In the genomic region with DNA sequence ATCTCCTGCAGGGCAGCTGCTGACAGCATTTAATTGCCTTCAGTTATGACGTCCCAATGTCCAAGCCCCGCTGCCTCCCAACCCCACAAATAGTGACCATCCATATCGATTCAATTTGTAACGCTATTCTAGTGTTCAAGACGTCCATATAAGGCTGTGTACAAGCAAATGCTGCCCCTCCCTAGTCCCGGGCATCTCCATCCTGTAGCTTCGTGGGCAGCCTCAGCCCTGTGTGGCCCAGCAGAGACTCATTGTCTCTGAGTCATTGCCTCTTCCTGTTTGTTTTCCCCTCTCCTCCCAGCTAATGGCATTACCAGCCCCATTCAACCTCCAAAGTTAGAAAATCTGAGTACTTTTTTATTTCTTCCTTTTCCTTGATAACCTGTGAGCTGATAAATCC, we compare ENCODE assay signal across 27 mouse cellular contexts.
DNase-seq lines count a peak whose midpoint lies in the region; ATAC-seq lines count a peak whose summit lies in the region.
"Had no signal": no experiment of that assay in that cellular context is flagged by ENCODE, and none has a peak within 500 bp of the region (broad histone marks: within the 10 kb centered on the region; RNA-seq: fewer than 3 reads in every experiment).

No protein-coding gene starts in this region.

- 42% methylated on average over 7 of the region's 7 CpGs for WGBS in heart, embryonic 11.5 days (ENCODE audit: insufficient replicate concordance)
- WGBS in heart, embryonic 10.5 days, result 45% methylated on average over 7 of the region's 7 CpGs
- 69% methylated on average over 7 of the region's 7 CpGs for WGBS in kidney, embryonic 15.5 days

- DNase-seq in gastrocnemius, adult 18-20 months (ENCODE audit: low spot score), result peak; percentile 10
- no peak for DNase-seq in gastrocnemius, adult 8-10 months (ENCODE audit: low spot score in 2 of 2)
- peak; percentile 57 for DNase-seq in heart, adult 8-10 months (ENCODE audit: low spot score)
- no peak for DNase-seq in heart, embryonic 10.5 days (ENCODE audit: low spot score)
- peak; percentile 18 for DNase-seq in skeletal muscle tissue, adult 2 months (ENCODE audit: low read depth, low spot score)
- no peak for DNase-seq in kidney, postnatal 10 days
- DNase-seq: adrenal gland, postnatal 14 days; cerebellum, adult 11-12 months; kidney, adult 18-20 months; layer of hippocampus, postnatal 36 days; left cerebral cortex, postnatal 4 days; liver, postnatal 0 days; lung, postnatal 10 days; midbrain, embryonic 14.5 days; right cerebral cortex, postnatal 25 days; spleen, adult 18-20 months; thymus, postnatal 25 days had no signal

- ATAC-seq in heart, embryonic 11.5 days (replicated peaks; ENCODE audit: insufficient number of reproducible peaks, low FRiP score, low TSS enrichment), result no peak
- ATAC-seq in kidney, embryonic 15.5 days (replicated peaks; ENCODE audit: low FRiP score), result no peak
- ATAC-seq: CD4-positive, CD25-positive, alpha-beta regulatory T cell, adult 4 months; forebrain, embryonic 16.5 days; liver, embryonic 12.5 days; liver, postnatal 0 days had no signal

- H3K4me2 ChIP-seq in heart, embryonic 11.5 days, result no peak overlapping the region
- H3K4me2 ChIP-seq in kidney, embryonic 15.5 days, result no peak overlapping the region
- H3K4me2 ChIP-seq: embryonic facial prominence, embryonic 13.5 days; hindbrain, embryonic 15.5 days; liver, embryonic 12.5 days had no signal

- no peak overlapping the region for H3K4me3 ChIP-seq in heart, embryonic 11.5 days (ENCODE audit: low read depth, low read length)
- H3K4me3 ChIP-seq in heart, embryonic 10.5 days, result no peak overlapping the region
- H3K4me3 ChIP-seq in kidney, embryonic 15.5 days (replicated peaks), result no peak overlapping the region
- H3K4me3 ChIP-seq: embryonic facial prominence, embryonic 13.5 days; forebrain, embryonic 10.5 days; hindbrain, embryonic 10.5 days; hindbrain, embryonic 15.5 days; liver, embryonic 12.5 days had no signal

- H3K27me3 ChIP-seq in heart, embryonic 11.5 days (ENCODE audit: control insufficient read depth, insufficient read depth, low read length), result no peaks in the 10 kb centered on the region
- no peaks in the 10 kb centered on the region for H3K27me3 ChIP-seq in heart, embryonic 10.5 days (ENCODE audit: insufficient read depth, poor library complexity, severe bottlenecking)
- no peaks in the 10 kb centered on the region for H3K27me3 ChIP-seq in kidney, embryonic 15.5 days
- H3K27me3 ChIP-seq: embryonic facial prominence, embryonic 13.5 days; hindbrain, embryonic 15.5 days; liver, embryonic 12.5 days had no signal

- H3K27ac ChIP-seq in heart, embryonic 11.5 days (ENCODE audit: low read depth, low read length), result no peak overlapping the region
- H3K27ac ChIP-seq in heart, embryonic 10.5 days, result 0 out of 2 replicates have a peak overlapping the region, but pooled peaks have one; percentile 25
- H3K27ac ChIP-seq in kidney, embryonic 15.5 days, result no peak overlapping the region
- H3K27ac ChIP-seq: embryonic facial prominence, embryonic 13.5 days; forebrain, embryonic 10.5 days; hindbrain, embryonic 15.5 days; liver, embryonic 12.5 days; macrophage had no signal

- no peaks in the 10 kb centered on the region for H3K36me3 ChIP-seq in heart, embryonic 11.5 days (ENCODE audit: control insufficient read depth, insufficient read depth, low read length)
- no peaks in the 10 kb centered on the region for H3K36me3 ChIP-seq in heart, embryonic 10.5 days
- no peaks in the 10 kb centered on the region for H3K36me3 ChIP-seq in kidney, embryonic 15.5 days
- H3K36me3 ChIP-seq: embryonic facial prominence, embryonic 13.5 days; forebrain, embryonic 10.5 days; hindbrain, embryonic 10.5 days; hindbrain, embryonic 15.5 days; liver, embryonic 12.5 days had no signal

- H3K4me1 ChIP-seq in heart, embryonic 11.5 days (ENCODE audit: control insufficient read depth, insufficient read depth, low read length), result no peaks in the 10 kb centered on the region; the same call in 1 of the 2 replicates
- peaks cover 11% of the 10 kb centered on the region; the same call in 1 of the 2 replicates for H3K4me1 ChIP-seq in heart, embryonic 10.5 days
- peaks cover 6% of the 10 kb centered on the region for H3K4me1 ChIP-seq in kidney, embryonic 15.5 days
- H3K4me1 ChIP-seq: forebrain, embryonic 10.5 days; hindbrain, embryonic 15.5 days; liver, embryonic 12.5 days had no signal

- H3K9me3 ChIP-seq in heart, embryonic 11.5 days (replicated peaks; ENCODE audit: control insufficient read depth, low read length), result no peaks in the 10 kb centered on the region
- H3K9me3 ChIP-seq in heart, embryonic 10.5 days, result no peaks in the 10 kb centered on the region
- no peaks in the 10 kb centered on the region for H3K9me3 ChIP-seq in kidney, embryonic 15.5 days (replicated peaks)
- H3K9me3 ChIP-seq: embryonic facial prominence, embryonic 13.5 days; forebrain, embryonic 10.5 days; hindbrain, embryonic 10.5 days; hindbrain, embryonic 15.5 days had no signal

- no peak overlapping the region for H3K9ac ChIP-seq in heart, embryonic 11.5 days (ENCODE audit: low read depth, low read length)
- H3K9ac ChIP-seq in kidney, embryonic 15.5 days, result no peak overlapping the region
- H3K9ac ChIP-seq: embryonic facial prominence, embryonic 13.5 days; hindbrain, embryonic 15.5 days; liver, embryonic 12.5 days; liver, postnatal 0 days had no signal

Comparison
In these comparisons a context has a peak if more than half of its experiments do, and no peak if none do; other contexts are left out.
1. DNase-seq: peak in gastrocnemius, adult 18-20 months (single experiment), heart, adult 8-10 months (single experiment) and skeletal muscle tissue, adult 2 months (single experiment); none in gastrocnemius, adult 8-10 months (0 of 2), heart, embryonic 10.5 days (single experiment) and kidney, postnatal 10 days (single experiment).